Mouse (Mus musculus): ENCODE data around the gene Myadml2. TPM values are rescaled to one million over a fixed set of nuclear protein-coding genes. Genes with fewer than 3 reads are reported as not detected.

Gene Myadml2
- polyA plus RNA-seq, 1 experiment: 4.6 TPM

- peaks cover 18% of the 10 kb centered on the region for H3K36me3 ChIP-seq (ENCODE audit: control insufficient read depth, insufficient read depth)
- TF ChIP-seq E2F4 (IDR thresholded peaks at IDR 0.05; ENCODE audit: insufficient read depth) (no peak), USF1 (IDR thresholded peaks at IDR 0.05; ENCODE audit: low read depth) (no peak), TCF12 (IDR thresholded peaks at IDR 0.05; ENCODE audit: insufficient read depth, poor library complexity, severe bottlenecking) (no peak), POLR2AphosphoS2 (IDR thresholded peaks at IDR 0.05; ENCODE audit: insufficient read length, low read depth) (no peak), MAX (IDR thresholded peaks at IDR 0.05; ENCODE audit: low read depth) (no peak), TCF3 (IDR thresholded peaks at IDR 0.05; ENCODE audit: insufficient read length, low read depth) (no peak), CEBPB (IDR thresholded peaks at IDR 0.05; ENCODE audit: insufficient read depth, poor library complexity, severe bottlenecking) (no peak), SRF (IDR thresholded peaks at IDR 0.05; ENCODE audit: control insufficient read depth, insufficient read length, low read depth) (no peak), MYOD1 (IDR thresholded peaks at IDR 0.05; ENCODE audit: control insufficient read depth in 1 of 3, insufficient read length in 2 of 3, low read depth in 2 of 3) (no peak), MYOG (IDR thresholded peaks at IDR 0.05; ENCODE audit: control insufficient read depth in 1 of 3, insufficient read depth in 1 of 3, insufficient read length in 2 of 3, low read depth in 2 of 3) (no peak), POLR2A (IDR thresholded peaks at IDR 0.05; ENCODE audit: insufficient read length, low read depth) (no peak), REST (IDR thresholded peaks at IDR 0.05; ENCODE audit: insufficient read depth, insufficient read length) (no peak)
- no peak overlapping the region for H3K4me2 ChIP-seq (ENCODE audit: low read depth)
- H3ac ChIP-seq (ENCODE audit: control insufficient read depth, insufficient read length): no peak overlapping the region
- H3K4me3 ChIP-seq: no peak overlapping the region
- no peaks in the 10 kb centered on the region for H3K27me3 ChIP-seq (ENCODE audit: control insufficient read depth, insufficient read depth, insufficient read length)
- H3K79me2 ChIP-seq (ENCODE audit: control insufficient read depth, insufficient read depth): no peaks in the 10 kb centered on the region
Observed at GRCm38 (mm10) chr11:120686650-120687272, 38.8 kb upstream of the Myadml2 start.

- TF ChIP-seq TCF12 (IDR thresholded peaks at IDR 0.05; ENCODE audit: insufficient read depth, poor library complexity, severe bottlenecking) (no peak), MAX (IDR thresholded peaks at IDR 0.05; ENCODE audit: low read depth) (no peak), POLR2A (IDR thresholded peaks at IDR 0.05; ENCODE audit: insufficient read length, low read depth) (no peak), USF1 (IDR thresholded peaks at IDR 0.05; ENCODE audit: low read depth) (no peak), MYOG (IDR thresholded peaks at IDR 0.05; ENCODE audit: control insufficient read depth in 1 of 3, insufficient read depth in 1 of 3, insufficient read length in 2 of 3, low read depth in 2 of 3) (peak in 2 of 3 experiments; percentile 43 to 66), POLR2AphosphoS2 (IDR thresholded peaks at IDR 0.05; ENCODE audit: insufficient read length, low read depth) (no peak)
- no peak overlapping the region for H3K4me2 ChIP-seq (ENCODE audit: low read depth)
- no peaks in the 10 kb centered on the region for H3K27me3 ChIP-seq (ENCODE audit: control insufficient read depth, insufficient read depth, insufficient read length)
- no peaks in the 10 kb centered on the region for H3K79me2 ChIP-seq (ENCODE audit: control insufficient read depth, insufficient read depth)
- H3ac ChIP-seq (ENCODE audit: control insufficient read depth, insufficient read length): no peak overlapping the region
- H3K36me3 ChIP-seq (ENCODE audit: control insufficient read depth, insufficient read depth): peaks cover 15% of the 10 kb centered on the region
- no peak overlapping the region for H3K4me3 ChIP-seq
Observed at GRCm38 (mm10) chr11:120684660-120685059, 36.7 kb upstream of the Myadml2 start.

DNA sequence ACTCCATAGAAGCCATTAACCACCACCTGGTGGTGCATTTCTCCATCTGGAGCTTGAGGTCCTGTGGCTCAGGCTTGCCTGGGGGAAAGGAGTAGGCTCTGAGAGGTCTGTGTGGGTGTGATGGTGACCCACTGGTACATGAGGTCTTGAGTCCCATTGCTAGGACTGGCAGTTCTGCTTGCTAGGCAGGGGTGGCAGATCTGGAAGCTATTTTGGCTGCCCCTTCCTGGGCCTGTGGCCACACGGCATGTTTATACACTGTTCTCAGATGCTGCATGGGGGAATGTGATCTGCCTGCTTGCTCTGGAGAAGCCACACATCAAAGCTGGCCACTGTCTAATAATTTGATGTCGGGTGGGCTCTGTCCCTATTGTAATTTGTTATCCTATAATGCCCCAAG is 36.1 kb upstream of the Myadml2 start:
- TF ChIP-seq MYOD1 (IDR thresholded peaks at IDR 0.05; ENCODE audit: control insufficient read depth in 1 of 3, insufficient read length in 2 of 3, low read depth in 2 of 3): no peak
- no peak for TF ChIP-seq MAX (IDR thresholded peaks at IDR 0.05; ENCODE audit: low read depth)
- TF ChIP-seq USF1 (IDR thresholded peaks at IDR 0.05; ENCODE audit: low read depth): no peak
- no peak for TF ChIP-seq POLR2A (IDR thresholded peaks at IDR 0.05; ENCODE audit: insufficient read length, low read depth)
- no peak for TF ChIP-seq CEBPB (IDR thresholded peaks at IDR 0.05; ENCODE audit: insufficient read depth, poor library complexity, severe bottlenecking)
- TF ChIP-seq MYOG (IDR thresholded peaks at IDR 0.05; ENCODE audit: control insufficient read depth in 1 of 3, insufficient read depth in 1 of 3, insufficient read length in 2 of 3, low read depth in 2 of 3): no peak
- TF ChIP-seq SRF (IDR thresholded peaks at IDR 0.05; ENCODE audit: control insufficient read depth, insufficient read length, low read depth): no peak
- TF ChIP-seq POLR2AphosphoS2 (IDR thresholded peaks at IDR 0.05; ENCODE audit: insufficient read length, low read depth): no peak
- no peak for TF ChIP-seq TCF12 (IDR thresholded peaks at IDR 0.05; ENCODE audit: insufficient read depth, poor library complexity, severe bottlenecking)
- TF ChIP-seq E2F4 (IDR thresholded peaks at IDR 0.05; ENCODE audit: insufficient read depth): no peak
- TF ChIP-seq REST (IDR thresholded peaks at IDR 0.05; ENCODE audit: insufficient read depth, insufficient read length): no peak
- TF ChIP-seq TCF3 (IDR thresholded peaks at IDR 0.05; ENCODE audit: insufficient read length, low read depth): no peak
- Histone ChIP-seq H3K4me3 (no peak overlapping the region), H3K27me3 (ENCODE audit: control insufficient read depth, insufficient read depth, insufficient read length) (no peaks in the 10 kb centered on the region)

DNA sequence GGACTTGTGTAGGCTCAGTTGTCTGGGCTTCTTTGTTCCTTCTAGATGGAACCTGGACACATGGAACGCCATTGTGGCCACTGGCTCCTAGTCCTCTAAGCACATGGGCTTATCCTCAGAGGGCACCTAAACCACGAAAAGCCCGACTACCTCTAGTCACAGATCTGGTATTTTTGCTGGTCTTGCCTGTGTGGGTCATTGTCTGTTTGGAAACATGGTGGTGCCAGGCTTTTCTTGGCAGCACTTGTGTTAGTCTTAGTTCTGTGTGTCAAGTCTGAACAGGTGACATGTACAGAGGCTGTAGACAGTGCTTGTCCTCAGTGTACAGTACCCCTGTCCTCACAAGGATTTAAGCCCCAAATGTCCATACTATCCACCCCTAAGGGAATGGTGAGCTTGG is 35.6 kb upstream of the Myadml2 start:
- H3K27me3 ChIP-seq (ENCODE audit: control insufficient read depth, insufficient read depth, insufficient read length): no peaks in the 10 kb centered on the region
- H3K4me2 ChIP-seq (ENCODE audit: low read depth): peak overlapping the region; percentile 56
- no peak overlapping the region for H3ac ChIP-seq (ENCODE audit: control insufficient read depth, insufficient read length)
- no peak overlapping the region for H3K4me3 ChIP-seq
- H3K36me3 ChIP-seq (ENCODE audit: control insufficient read depth, insufficient read depth): peaks cover 14% of the 10 kb centered on the region
- H3K79me2 ChIP-seq (ENCODE audit: control insufficient read depth, insufficient read depth): no peaks in the 10 kb centered on the region
- TF ChIP-seq E2F4 (IDR thresholded peaks at IDR 0.05; ENCODE audit: insufficient read depth) (no peak), REST (IDR thresholded peaks at IDR 0.05; ENCODE audit: insufficient read depth, insufficient read length) (no peak), MYOD1 (IDR thresholded peaks at IDR 0.05; ENCODE audit: control insufficient read depth in 1 of 3, insufficient read length in 2 of 3, low read depth in 2 of 3) (peak in 1 of 3 experiments; percentile 30), TCF12 (IDR thresholded peaks at IDR 0.05; ENCODE audit: insufficient read depth, poor library complexity, severe bottlenecking) (no peak)

More for the DNA sequence above, 36.1 kb upstream of the Myadml2 start:
- Histone ChIP-seq H3ac (ENCODE audit: control insufficient read depth, insufficient read length) (no peak overlapping the region), H3K36me3 (ENCODE audit: control insufficient read depth, insufficient read depth) (peaks cover 15% of the 10 kb centered on the region), H3K4me2 (ENCODE audit: low read depth) (no peak overlapping the region), H3K79me2 (ENCODE audit: control insufficient read depth, insufficient read depth) (no peaks in the 10 kb centered on the region)

DNA sequence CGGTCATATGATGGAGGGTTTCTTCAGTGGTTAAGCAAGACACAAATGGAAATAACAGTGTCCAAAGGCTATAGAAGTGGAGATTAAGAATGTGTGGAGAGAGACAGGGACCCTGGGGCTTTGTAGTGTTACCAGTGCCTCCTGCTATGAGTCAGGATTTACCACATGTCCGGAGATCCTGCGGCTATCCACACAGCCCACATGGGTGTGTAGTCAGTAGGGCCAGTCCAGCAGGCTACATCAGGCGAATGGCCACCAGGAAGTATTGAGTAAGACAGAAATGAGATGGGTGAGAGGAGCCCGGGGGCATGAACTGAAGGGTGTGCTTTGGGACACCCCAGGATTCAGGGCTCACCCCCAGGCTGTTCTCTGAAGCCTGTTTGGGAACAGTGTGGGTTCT is 34.7 kb upstream of the Myadml2 start:
- H3K36me3 ChIP-seq (ENCODE audit: control insufficient read depth, insufficient read depth): peaks cover 7% of the 10 kb centered on the region

More for the DNA sequence above, 34.7 kb upstream of the Myadml2 start:
- Histone ChIP-seq H3K27me3 (ENCODE audit: control insufficient read depth, insufficient read depth, insufficient read length) (no peaks in the 10 kb centered on the region), H3ac (ENCODE audit: control insufficient read depth, insufficient read length) (no peak overlapping the region), H3K79me2 (ENCODE audit: control insufficient read depth, insufficient read depth) (no peaks in the 10 kb centered on the region), H3K4me2 (ENCODE audit: low read depth) (peak overlapping the region; percentile 56), H3K4me3 (no peak overlapping the region)
- TF ChIP-seq CEBPB (IDR thresholded peaks at IDR 0.05; ENCODE audit: insufficient read depth, poor library complexity, severe bottlenecking) (peak; percentile 66), MYOG (IDR thresholded peaks at IDR 0.05; ENCODE audit: control insufficient read depth in 1 of 3, insufficient read depth in 1 of 3, insufficient read length in 2 of 3, low read depth in 2 of 3) (peak in 1 of 3 experiments; percentile 56), E2F4 (IDR thresholded peaks at IDR 0.05; ENCODE audit: insufficient read depth) (no peak), MYOD1 (IDR thresholded peaks at IDR 0.05; ENCODE audit: control insufficient read depth in 1 of 3, insufficient read length in 2 of 3, low read depth in 2 of 3) (peak in 1 of 3 experiments; percentile 56), USF1 (IDR thresholded peaks at IDR 0.05; ENCODE audit: low read depth) (peak; percentile 23)
